Mouse (Mus musculus): ENCODE data around the gene Col4a4. TPM values are rescaled to one million over a fixed set of nuclear protein-coding genes. Genes with fewer than 3 reads are reported as not detected.

The Col4a4 gene
- polyA plus RNA-seq, 1 experiment from 2014 or later = 0.25 TPM

DNA sequence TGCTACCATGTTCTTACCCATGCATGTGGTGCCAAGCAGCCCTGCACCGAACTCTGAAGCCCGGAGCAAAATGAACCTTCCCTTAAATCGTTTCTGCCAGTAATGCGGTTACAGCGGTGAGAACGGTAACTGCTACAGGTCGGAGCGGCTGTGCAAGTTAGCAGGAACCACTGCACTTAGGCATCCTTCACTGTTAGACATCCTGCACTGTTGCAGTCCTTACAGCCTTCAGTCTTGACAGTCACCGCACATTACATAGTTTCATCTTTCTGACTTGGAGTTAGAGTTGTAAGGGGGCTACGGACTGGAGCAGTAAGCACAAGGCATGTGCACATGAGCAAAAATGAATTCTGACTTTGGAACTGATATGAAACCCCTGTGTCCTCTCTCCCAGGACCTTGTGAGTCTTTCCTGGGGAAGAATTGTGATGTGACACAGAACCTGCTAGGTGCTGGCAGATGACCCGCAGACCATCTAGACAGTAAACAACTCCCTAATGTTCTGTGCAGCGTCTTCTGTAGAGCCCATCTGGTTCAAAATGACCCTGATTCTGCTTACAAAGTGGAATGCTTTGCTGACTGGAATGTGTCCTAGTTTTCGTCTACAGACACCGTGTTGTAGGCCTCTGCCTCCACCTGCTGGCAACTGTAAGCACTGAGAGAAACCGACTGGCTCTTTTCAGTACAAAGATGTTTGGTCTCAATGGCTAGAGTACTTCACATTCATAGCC, 153.6 kb downstream of the Col4a4 start:
- peaks cover 11% of the 10 kb centered on the region for H3K4me1 ChIP-seq
- ATAC-seq (ENCODE audit: low FRiP score) = peak; percentile 80
- H3K4me2 ChIP-seq (replicated peaks) = no peak overlapping the region
- no peaks in the 10 kb centered on the region for H3K9me3 ChIP-seq (replicated peaks)
- H3K4me3 ChIP-seq = no peak overlapping the region
- H3K9ac ChIP-seq = no peak overlapping the region
- H3K27ac ChIP-seq = no peak overlapping the region; the same call in 1 of the 2 replicates
- H3K36me3 ChIP-seq = no peaks in the 10 kb centered on the region
- no peaks in the 10 kb centered on the region for H3K27me3 ChIP-seq
- 62% methylated on average over 15 of the region's 15 CpGs for whole genome bisulfite sequencing

DNA sequence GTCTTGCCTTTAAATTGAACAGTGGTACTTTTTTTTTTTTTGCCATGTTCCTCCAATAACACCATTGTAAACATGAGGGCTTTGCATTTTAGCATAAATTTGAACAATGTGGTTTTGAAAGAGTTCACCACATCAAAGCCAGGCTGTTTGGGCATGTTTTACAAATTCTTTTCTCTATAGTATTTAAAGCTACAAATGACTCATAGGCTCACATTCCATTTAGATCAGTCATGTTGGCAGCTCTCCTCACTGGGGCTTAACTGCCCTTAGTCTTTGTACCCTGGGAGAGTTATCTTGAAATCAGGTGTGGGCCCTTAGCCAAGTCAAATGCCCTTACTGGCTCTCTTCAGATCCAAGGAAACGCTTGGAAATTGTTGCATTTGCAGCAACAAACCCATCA, 157.6 kb downstream of the Col4a4 start:
- peaks cover 11% of the 10 kb centered on the region for H3K4me1 ChIP-seq
- H3K27me3 ChIP-seq = no peaks in the 10 kb centered on the region
- no peak overlapping the region for H3K4me3 ChIP-seq
- no peak for ATAC-seq (ENCODE audit: low FRiP score)
- no peak overlapping the region for H3K4me2 ChIP-seq (replicated peaks)
- no peaks in the 10 kb centered on the region for H3K9me3 ChIP-seq (replicated peaks)
- 71% methylated on average over 1 of the region's 1 CpGs for WGBS
- H3K9ac ChIP-seq = no peak overlapping the region
- no peaks in the 10 kb centered on the region for H3K36me3 ChIP-seq
- no peak overlapping the region for H3K27ac ChIP-seq

DNA sequence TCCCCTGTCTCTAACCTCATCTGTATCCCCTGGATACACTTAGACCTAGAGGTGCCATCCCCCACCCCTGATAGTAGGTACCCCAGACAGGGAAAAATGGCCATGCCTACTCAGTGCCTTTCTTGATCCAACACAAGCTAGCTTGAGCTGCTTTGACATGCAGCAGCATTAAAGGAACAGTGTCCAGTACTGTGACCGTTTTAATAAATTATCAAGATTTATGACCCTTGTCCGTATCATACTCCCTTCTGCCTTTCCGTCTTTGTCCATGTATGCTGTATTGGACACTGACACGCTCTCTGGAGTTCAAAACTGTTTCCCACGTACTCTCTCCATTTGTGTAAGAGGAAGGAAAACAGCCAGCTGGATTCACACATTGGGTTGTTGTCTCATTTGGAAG, 158.9 kb downstream of the Col4a4 start:
- Histone ChIP-seq H3K27ac (no peak overlapping the region), H3K9me3 (replicated peaks) (no peaks in the 10 kb centered on the region), H3K4me2 (replicated peaks) (no peak overlapping the region), H3K9ac (no peak overlapping the region), H3K4me3 (no peak overlapping the region), H3K36me3 (no peaks in the 10 kb centered on the region), H3K4me1 (peaks cover 5% of the 10 kb centered on the region; the same call in 1 of the 2 replicates), H3K27me3 (no peaks in the 10 kb centered on the region)
- ATAC-seq (ENCODE audit: low FRiP score) = no peak
- WGBS = 92% methylated on average over 5 of the region's 5 CpGs

DNA sequence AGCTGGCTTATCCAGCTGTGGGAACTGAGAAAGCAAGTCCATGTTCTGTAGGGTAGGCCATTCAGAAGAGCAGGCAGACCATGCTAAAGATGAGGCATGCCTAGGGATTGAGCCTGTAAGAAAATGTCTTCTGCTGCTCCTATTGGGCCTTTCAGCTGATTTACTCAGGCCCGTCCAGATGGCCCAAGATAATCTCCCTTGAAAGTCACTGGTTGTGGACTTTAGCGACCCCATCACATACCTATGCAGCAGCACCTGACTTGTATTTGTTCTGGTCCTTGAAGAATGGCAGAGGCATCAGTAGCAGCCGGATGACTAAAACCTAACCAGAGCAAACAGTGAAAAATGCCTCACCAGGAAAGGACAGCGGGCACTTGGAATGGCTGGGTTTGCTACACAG, 171.0 kb downstream of the Col4a4 start:
- Histone ChIP-seq H3K9ac (no peak overlapping the region), H3K27me3 (no peaks in the 10 kb centered on the region), H3K4me2 (replicated peaks) (no peak overlapping the region), H3K4me1 (peaks cover 10% of the 10 kb centered on the region), H3K4me3 (no peak overlapping the region), H3K9me3 (replicated peaks) (no peaks in the 10 kb centered on the region), H3K27ac (no peak overlapping the region), H3K36me3 (no peaks in the 10 kb centered on the region)
- 85% methylated on average over 4 of the region's 4 CpGs for WGBS
- no peak for ATAC-seq (ENCODE audit: low FRiP score)

DNA sequence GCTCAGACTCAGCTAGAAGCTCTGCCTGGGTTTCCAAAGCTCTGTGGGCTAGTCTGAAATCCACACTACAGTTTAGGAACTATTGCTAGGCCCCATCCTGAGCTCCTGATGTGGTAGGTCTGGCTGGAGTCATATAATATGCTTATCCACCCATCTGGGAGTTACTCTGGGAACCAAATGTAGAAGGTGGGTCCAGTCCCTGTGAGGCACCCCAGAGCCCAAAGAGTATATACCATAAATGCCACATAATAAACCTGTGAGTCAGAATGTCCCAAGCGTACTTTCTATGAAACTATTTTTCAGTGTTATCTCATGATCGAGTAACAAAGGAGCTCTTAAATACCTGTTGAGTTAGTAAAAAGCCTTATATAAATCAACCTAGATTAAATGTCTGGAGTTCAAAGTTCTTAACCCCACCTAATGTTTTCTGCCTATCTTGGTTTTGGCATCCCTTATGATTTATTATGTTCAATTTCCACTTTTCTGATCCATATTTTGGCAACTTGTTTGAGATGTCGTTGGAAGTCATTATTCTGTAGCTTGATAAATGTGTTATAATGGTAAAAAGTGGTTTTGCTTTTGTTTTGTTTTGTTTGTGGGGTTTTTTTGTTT, 172.1 kb downstream of the Col4a4 start:
- 93% methylated on average over 3 of the region's 3 CpGs for WGBS
- no peak overlapping the region for H3K4me2 ChIP-seq (replicated peaks)
- peaks cover 10% of the 10 kb centered on the region for H3K4me1 ChIP-seq
- no peak overlapping the region for H3K4me3 ChIP-seq
- H3K27me3 ChIP-seq = no peaks in the 10 kb centered on the region
- H3K27ac ChIP-seq = no peak overlapping the region
- no peak overlapping the region for H3K9ac ChIP-seq
- H3K9me3 ChIP-seq (replicated peaks) = no peaks in the 10 kb centered on the region
- no peaks in the 10 kb centered on the region for H3K36me3 ChIP-seq
- ATAC-seq (ENCODE audit: low FRiP score) = no peak

DNA sequence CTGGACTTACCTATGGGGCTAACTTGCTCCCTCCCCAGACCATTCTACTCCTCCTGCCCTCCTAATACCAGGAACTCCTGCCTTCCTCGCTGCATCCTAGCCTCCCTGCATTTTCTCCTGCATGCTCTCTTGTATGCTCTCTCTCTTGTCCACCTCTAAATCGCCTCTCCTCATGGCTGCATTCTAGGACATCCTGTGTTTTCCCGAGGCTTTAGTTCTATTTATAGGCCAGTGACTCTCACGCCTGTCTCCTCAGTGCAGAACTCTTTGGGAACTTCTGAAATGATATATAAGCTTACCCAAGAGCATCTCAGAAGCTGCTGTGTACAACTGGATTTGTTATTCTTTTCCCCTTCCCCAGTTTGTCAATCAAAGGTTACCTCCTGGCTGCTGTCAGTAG, 174.6 kb downstream of the Col4a4 start:
- Histone ChIP-seq H3K9me3 (replicated peaks) (no peaks in the 10 kb centered on the region), H3K36me3 (no peaks in the 10 kb centered on the region), H3K4me2 (replicated peaks) (no peak overlapping the region), H3K4me1 (peaks cover 10% of the 10 kb centered on the region), H3K27me3 (no peaks in the 10 kb centered on the region), H3K4me3 (no peak overlapping the region), H3K27ac (no peak overlapping the region), H3K9ac (no peak overlapping the region)
- 77% methylated on average over 4 of the region's 4 CpGs for WGBS
- no peak for ATAC-seq (ENCODE audit: low FRiP score)

DNA sequence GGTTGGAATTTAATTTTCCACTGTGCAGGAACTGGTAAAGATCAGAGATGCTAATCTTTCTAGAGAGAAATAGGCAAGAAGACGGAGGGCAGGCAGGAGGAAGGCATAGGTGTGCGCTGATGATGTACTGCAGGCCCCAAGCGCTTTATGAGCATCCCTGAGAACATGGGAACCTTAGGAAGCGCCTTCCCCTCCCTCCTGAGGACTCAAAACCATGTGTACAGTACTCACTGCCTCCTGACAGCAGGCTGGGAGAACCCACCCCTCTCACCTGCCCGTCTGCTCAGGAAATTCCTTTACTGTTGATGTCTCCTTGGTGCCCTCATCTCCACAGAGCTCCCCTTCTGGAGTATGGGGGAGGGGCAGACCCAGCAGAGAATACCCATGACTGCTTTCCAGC, 175.1 kb downstream of the Col4a4 start:
- WGBS = 75% methylated on average over 5 of the region's 5 CpGs
- H3K4me3 ChIP-seq = no peak overlapping the region
- H3K27me3 ChIP-seq = no peaks in the 10 kb centered on the region
- ATAC-seq (ENCODE audit: low FRiP score) = no peak
- H3K9me3 ChIP-seq (replicated peaks) = no peaks in the 10 kb centered on the region
- H3K9ac ChIP-seq = no peak overlapping the region
- H3K36me3 ChIP-seq = no peaks in the 10 kb centered on the region
- H3K4me1 ChIP-seq = peaks cover 10% of the 10 kb centered on the region
- no peak overlapping the region for H3K4me2 ChIP-seq (replicated peaks)
- no peak overlapping the region for H3K27ac ChIP-seq

DNA sequence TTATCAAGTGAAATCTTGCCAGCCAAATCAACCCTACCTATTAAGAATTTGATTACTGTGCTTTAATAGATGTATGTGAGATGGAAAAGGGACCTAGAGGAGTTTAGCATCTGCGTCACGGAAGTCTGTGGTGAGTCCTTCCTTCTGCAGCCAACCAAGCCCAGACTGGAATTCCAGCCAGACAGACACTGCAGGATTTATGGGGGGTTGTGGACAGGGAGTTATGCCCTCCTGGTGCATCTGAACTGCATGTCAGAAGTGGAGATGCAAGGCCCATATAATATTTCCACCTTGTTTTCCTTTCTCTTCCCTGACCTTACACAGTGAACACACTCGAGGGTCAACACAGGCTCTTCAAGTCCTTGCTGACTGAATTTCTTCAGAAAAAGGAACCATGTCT, 176.1 kb downstream of the Col4a4 start:
- 74% methylated on average over 3 of the region's 3 CpGs for WGBS
- no peak overlapping the region for H3K27ac ChIP-seq
- H3K36me3 ChIP-seq = no peaks in the 10 kb centered on the region
- no peak overlapping the region for H3K4me2 ChIP-seq (replicated peaks)
- no peaks in the 10 kb centered on the region for H3K9me3 ChIP-seq (replicated peaks)
- H3K4me3 ChIP-seq = no peak overlapping the region
- no peaks in the 10 kb centered on the region for H3K27me3 ChIP-seq
- no peak for ATAC-seq (ENCODE audit: low FRiP score)
- H3K4me1 ChIP-seq = peaks cover 10% of the 10 kb centered on the region
- H3K9ac ChIP-seq = no peak overlapping the region

DNA sequence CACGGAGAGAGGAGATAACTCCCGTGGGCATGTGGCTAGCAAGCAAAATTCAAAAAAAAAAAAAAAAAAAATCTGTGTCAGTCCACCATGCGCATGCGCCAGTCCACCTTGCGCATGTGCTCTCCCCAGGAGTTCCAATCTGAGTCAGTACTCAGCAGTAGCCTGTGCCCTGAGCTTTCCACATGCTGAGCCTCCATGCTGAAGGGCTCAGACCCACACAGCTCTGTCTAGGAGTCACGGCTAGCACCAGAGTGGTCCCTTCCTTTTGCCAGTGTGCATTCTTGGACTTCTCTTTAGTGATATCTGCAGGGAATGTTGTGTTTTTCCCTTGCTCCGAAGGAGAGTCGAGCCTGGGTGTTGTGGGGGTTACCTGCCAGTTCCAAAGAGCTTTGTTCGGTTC, 177.4 kb downstream of the Col4a4 start:
- H3K4me1 ChIP-seq = peaks cover 10% of the 10 kb centered on the region
- no peak overlapping the region for H3K27ac ChIP-seq
- ATAC-seq (ENCODE audit: low FRiP score) = no peak
- no peak overlapping the region for H3K4me2 ChIP-seq (replicated peaks)
- 79% methylated on average over 9 of the region's 9 CpGs for WGBS
- no peaks in the 10 kb centered on the region for H3K36me3 ChIP-seq
- no peaks in the 10 kb centered on the region for H3K9me3 ChIP-seq (replicated peaks)
- no peak overlapping the region for H3K9ac ChIP-seq
- no peaks in the 10 kb centered on the region for H3K27me3 ChIP-seq
- H3K4me3 ChIP-seq = no peak overlapping the region

DNA sequence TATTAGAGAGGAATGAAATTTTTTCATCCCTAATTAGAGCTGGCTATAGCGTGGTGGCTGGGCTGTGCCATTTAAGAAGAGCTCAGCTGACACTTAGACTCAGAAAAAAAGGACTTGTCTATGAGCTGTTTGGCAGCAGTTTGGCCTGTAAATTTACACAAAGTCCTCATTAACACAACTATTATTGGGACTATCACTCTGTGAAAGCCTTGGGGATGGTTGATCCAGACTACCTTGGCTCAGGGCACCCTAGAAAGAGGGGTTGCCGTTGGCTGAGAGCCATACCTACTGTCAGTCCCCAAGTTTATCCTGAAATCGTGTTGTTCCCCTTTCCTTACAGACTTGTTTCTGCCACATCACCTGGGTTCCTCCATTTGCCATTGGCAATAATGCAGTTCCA, 178.9 kb downstream of the Col4a4 start:
- Histone ChIP-seq H3K4me3 (no peak overlapping the region), H3K27me3 (no peaks in the 10 kb centered on the region), H3K4me2 (replicated peaks) (no peak overlapping the region), H3K9me3 (replicated peaks) (no peaks in the 10 kb centered on the region), H3K36me3 (no peaks in the 10 kb centered on the region), H3K9ac (no peak overlapping the region), H3K27ac (no peak overlapping the region), H3K4me1 (peaks cover 10% of the 10 kb centered on the region)
- WGBS = 84% methylated on average over 3 of the region's 3 CpGs
- ATAC-seq (ENCODE audit: low FRiP score) = no peak

Other genes starting within 250 kb of the Col4a4 start
- gene Col4a3, start 72 bp upstream of the Col4a4 start, polyA plus RNA-seq (2016; fragmentation: Nextera tagmentation; extraction: Ambion mirVana) = 0.14 and 0.26 TPM in 2 replicates
- gene Mff, start 138.0 kb upstream of the Col4a4 start, polyA plus RNA-seq (2016; fragmentation: Nextera tagmentation; extraction: Ambion mirVana) = 259 and 278 TPM in 2 replicates
- gene Tm4sf20, start 181.6 kb upstream of the Col4a4 start, polyA plus RNA-seq (2016; fragmentation: Nextera tagmentation; extraction: Ambion mirVana) = 0.16 TPM in 1 of 2 replicates, not detected in the other
- not detected in 2 replicates for gene Gm47791, start 184.4 kb upstream of the Col4a4 start, polyA plus RNA-seq (2016; fragmentation: Nextera tagmentation; extraction: Ambion mirVana)

All from hindbrain, embryonic 12.5 days (tissue).